Mouse (Mus musculus) heart, adult 2 months (tissue): ENCODE measurements at regions not wholly inside any gene's neighbourhood (a gene's known extent, or its start where the extent isn't known, plus 50 kb on each side); places are given as distances from the start of the nearest gene placed in this dataset.

Experiments
- CTCF ChIP-seq: fragments of 200-600 bp; IDR thresholded peaks from 2 replicates; pipeline ENCODE4 v1.8.1; 2022; ENCODE audit warnings: antibody characterized with exemption, mild to moderate bottlenecking, moderate library complexity
- EP300 ChIP-seq: fragments of 200-500 bp; IDR thresholded peaks from 2 replicates; pipeline ENCODE4 v1.6.1; 2011; ENCODE audit warnings: low read depth, low read length, control low read depth; ENCODE audit not compliant: insufficient read depth
- POLR2A ChIP-seq: fragments of 200-500 bp; IDR thresholded peaks from 2 replicates; pipeline ENCODE4 v1.6.1; 2011; ENCODE audit warnings: mild to moderate bottlenecking, low read depth, low read length, control low read depth; ENCODE audit not compliant: insufficient read depth

- no peak for TF ChIP-seq CTCF
- TF ChIP-seq POLR2A = no peak
- no peak for TF ChIP-seq EP300
These were observed 210.4 kb upstream of the Sox11 start for GRCm38 (mm10) chr12:27552809-27553208.
